Mouse (Mus musculus): Measurements from ENCODE around the gene Zswim4.

Gene Zswim4

DNA sequence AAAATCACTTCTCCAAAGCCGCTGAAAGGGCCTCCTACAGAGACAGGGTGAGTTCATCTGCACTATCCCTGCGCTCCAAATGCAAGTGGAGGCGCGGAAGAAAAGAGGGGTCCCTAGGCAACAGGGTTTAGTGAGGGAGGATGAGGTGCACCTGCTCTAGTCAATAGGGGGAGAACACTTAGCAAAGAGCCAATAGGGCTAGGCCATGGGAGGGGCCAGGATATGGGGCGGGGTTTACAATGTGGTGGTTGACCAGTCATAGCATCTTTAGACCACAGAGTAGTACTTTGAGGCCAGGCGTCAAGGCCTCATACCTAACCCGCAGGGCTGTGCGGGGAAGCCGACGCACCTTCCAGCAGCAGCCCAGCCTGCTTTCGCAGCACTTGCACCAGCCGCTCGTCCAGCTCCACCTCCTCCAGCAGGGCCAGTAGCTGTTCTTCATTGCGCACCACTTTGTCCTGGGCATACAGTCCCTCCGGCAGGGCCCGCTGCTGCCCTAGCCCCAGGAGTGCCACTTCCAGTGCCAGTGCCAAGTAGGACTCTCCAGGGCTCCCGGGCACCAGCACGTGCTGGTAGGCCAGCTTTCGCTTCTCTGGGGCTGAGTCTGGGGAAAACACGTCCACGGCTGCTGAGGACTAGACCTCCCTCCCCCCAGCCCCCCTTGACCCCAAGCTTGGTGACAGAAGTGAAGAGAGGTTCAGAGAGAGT lies 13.4 kb downstream of the Zswim4 start:
- no peak for DNase-seq (ENCODE audit: low spot score)

DNA sequence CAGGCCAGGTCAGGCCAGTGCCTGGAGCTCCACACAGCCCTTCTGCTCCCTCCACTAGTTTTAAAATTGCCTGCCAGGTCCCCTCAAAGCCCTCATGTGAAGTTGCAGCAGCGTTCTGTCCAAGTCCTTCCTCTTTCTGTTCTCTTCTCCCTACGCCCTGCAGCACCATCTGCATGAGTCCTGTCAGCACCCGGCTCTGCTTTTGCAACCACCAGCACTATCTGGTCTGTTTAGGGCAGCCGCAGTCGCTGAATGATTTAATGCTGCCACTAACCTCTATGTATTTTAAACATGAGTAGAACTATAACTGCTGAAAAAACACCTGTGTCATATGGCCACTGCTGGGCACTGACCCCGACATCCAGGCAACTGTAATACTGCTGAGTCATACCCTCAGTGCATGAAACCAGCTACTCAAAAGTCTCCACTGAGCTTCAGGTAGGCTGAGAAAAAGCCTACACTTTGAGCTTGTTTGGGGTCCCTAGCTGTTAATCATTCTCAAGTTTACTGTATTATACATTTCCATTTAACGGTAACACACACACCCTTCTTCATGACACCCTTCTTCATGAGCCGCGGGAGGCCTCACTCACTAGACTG lies 14.2 kb downstream of the Zswim4 start:
- DNase-seq (ENCODE audit: low spot score): no peak

DNA sequence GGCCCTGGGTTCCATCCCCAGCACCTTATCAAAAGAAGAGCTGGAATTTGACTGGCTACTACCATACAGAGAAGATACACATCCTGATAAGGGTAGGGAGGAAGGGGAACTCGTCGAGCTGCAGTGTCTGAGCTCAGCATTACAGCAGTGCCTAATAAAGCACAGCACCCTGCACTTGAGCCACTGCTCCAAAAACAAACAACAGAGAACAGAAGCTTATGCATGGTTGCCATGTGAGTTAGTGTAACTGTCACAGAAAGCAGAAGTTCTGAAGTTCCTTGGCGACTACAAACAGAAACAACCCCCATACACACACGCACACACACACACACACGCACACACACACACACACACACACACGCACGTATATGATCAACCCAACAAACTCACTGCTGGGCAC lies 16.8 kb downstream of the Zswim4 start:
- DNase-seq (ENCODE audit: low spot score): no peak

DNA sequence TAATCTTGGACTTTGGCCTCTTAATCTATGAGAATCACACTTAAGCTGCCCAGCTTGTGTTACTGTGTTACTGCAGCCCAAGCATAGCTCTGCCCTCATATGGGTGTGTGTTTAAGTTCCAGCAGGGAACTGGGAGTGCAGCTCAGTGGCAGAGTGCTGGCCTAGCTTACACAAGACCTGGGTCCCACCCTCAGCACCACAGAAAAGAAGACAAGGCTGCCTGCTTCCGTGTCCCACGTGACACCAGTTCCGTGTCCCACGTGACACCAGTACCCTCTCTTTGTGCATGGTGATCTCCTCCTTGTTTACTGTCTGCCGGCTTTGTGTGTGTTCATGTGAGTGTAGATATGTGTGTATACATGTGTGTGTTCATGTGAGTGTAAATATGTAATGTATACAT lies 18.7 kb downstream of the Zswim4 start:
- DNase-seq (ENCODE audit: low spot score): no peak

DNA sequence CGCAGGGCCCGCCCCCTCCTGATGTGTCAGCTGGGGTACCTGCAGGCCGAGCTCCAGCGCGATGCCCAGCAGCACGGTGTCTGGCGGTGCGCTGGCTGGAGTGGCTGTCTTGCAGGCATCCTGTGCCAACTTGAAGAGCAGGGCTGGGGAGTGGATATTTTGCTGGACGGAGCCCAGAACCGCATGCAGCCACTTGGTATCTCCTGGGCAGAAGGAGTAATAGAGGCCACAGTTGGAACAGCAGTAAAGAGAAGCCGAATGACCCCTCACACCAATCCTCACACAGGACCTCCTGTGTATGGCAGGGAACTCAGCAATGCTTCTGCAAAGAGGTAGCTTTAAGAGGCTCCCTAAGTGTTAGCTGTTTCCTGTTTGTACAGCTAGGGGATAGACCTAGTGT lies 19.6 kb downstream of the Zswim4 start:
- no peak for DNase-seq (ENCODE audit: low spot score)

DNA sequence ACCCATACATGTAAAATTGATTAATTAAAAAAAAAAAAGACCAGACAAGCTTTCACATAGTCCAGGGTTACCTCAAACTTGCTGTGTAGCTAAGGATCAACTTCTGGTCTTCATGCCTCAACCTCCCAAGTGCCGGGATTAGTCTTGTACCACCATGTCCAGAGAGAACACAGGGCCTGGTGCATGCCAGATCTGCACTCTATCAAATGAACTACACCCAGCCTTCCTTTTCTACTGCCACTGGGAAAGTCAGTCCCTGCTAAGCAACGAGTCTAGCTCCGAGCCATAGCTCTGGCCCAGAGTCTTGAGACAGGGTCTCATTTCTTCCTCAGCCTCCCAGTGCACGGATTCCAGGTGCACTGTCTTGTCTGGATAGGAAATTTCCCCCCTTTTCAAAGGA lies 23.6 kb downstream of the Zswim4 start:
- DNase-seq (ENCODE audit: low spot score): no peak

DNA sequence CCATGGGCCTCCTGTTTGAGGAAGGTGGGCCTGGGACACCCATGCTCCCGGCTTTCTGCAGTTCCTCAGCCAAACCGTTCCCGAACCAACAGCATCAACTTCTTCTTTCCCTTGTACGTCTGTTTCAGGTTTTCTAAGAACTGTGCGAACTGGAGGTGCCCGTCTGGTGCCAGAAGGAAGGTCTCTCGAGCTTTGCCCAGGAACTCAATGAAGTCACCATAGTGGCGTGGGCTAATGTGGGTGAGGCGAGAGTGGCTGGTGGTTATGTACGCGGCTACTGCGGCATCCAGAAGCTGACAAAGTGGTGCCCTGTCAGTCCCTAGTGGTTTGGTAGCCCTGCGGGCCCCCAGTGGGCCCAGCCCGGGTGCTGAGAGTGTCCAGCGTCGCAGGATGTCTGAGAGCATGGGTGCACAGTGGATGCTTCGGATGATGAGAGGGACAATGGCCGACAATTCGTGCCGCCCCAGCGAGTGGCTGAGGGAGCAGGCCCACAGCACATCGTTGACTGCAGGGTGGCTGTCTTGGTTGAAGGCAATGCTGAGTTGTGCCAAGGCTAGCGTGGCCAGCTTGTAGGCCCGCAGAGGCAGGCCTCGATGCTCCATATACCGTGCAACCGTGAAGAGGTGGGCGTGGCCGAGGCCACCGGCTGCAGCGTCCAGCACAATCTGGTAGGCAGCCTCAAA lies 24.8 kb downstream of the Zswim4 start:
- DNase-seq (ENCODE audit: low spot score): no peak

DNA sequence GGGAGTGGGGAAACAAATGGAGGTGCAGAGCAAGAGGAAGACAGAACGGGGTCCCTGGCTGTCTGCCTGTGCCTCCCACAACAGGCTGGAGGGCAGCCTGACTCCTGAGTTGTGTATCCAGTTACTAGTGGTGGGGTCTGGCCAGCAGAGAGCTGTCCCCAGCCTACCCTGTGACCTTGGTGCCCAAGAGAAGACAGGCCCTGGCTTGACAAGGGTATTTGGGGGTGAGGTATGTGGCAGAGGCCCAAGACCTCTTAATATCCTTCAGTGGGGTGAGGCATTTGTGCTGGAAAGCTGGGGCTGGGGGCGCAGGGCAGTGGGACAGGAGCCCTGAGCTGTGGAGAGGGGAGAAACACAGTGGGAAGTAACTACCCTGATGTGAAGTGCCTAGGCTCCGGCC lies 25.7 kb downstream of the Zswim4 start:
- DNase-seq (ENCODE audit: low spot score): no peak

DNA sequence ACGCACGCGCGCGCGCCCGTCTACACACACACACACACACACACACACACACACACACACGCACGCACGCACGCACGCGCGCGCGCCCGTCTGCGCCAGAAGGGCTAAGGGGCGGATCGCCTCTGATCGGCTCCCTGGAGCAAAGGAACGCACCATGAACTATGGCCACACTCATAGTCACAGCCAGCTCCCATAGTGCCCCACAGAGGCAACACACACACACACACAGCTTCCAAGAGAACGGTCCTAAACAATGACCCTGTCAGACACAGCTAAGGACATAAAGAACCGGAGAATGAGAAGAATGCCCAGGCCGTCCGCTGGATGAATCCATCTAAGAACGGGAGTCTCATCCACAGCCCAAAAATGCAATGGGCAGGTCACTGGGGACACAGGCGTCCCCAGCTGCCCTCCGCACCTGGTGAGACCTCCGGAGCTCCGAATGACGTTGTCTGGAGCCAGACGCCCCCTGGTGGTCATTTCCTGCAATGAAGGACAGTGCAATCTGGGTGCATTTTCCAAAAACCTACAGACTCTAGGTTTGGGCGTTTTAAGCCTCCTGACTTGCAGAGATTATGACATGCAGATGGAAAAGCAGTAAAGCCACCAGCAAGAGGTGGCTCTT lies 26.6 kb downstream of the Zswim4 start:
- peak; percentile 78 for DNase-seq (ENCODE audit: low spot score)

DNA sequence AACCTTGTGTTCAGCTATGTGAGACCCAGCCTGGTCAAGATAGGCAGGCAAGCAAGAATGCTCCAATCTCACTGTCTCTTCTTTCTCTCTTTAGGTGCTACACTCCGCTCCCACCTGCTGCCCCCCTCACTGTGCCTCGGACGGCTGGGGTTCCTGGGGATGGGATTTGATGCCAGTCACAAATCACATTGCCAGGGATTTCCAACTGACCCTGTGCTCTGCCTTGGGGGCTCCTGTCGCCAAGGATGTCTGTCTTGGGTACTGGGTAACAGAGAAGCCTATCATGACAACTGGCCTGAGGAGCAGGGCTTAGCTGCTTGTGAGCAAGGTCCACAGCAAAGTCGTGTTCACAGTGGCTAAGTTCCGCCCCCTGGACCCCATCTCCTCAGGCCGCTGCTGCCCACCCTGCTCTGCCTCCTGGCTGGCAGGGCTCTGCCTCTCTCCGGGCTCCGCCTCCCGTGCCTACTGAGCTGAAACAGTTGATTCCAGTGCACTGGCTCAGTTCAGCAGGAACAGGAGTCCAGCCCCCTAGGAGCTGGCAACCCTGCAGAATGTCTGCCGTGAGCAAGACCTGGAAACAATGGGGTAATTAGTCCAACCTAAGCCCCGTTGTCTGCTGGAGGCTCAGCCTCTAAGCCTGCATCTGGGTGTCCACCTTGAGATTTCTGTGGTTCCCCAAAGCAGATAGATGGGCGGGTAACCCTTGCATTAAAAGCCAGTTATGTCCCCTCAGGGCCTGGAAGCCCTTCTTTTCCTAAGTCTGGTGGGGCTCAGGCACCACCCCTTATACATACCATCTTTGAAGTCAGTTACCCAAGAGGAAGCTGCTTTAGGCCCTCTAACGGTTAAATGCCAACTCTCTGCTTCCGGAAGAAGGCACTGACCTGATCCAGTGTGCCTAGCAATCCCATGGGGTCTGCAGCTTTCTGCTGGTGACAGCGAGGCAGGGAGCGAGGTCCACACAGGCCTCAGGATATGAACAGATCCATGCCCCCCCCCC lies 28.2 kb downstream of the Zswim4 start:
- no peak for DNase-seq (ENCODE audit: low spot score)

DNA sequence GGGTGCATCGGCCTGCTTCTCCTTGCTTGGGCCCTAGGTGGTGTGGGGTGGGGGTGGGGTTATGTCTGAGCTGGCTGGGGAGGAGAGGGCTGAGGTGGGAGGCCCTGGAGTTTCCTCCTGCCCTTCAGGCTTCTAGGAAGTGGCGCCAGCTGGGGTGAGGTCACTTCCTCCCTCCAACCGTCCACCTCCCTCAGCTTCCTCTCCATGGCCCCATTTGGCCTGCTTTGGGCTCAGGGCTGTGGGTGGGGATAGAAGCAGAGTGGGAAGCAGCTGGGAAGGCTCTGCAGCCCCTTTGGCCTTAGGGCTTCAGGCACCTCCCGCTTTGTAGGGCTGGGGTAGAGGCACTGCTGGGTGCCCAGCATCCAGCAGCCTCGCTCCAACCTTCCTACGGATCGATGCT lies 29.0 kb downstream of the Zswim4 start:
- peak; percentile 34 for DNase-seq (ENCODE audit: low spot score)

DNA sequence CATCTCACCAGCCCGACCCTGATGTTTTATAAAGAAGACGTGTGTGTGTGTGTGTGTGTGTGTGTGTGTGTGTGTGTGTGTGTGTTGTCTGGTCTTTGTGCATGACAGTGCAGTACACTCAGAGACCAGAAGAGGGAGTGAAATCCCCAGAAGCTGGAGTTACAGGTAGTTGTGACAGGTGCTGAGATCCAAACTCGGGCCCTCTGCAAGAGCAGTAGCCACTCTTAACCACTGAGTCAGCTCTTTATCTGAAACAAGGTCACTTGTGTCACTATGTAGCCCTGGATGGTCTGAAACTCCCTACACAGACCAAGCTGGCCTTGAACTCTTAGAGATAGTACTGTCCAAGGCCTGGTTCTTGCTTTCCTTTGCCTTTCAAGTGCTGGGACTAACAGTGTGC lies 30.2 kb downstream of the Zswim4 start:
- DNase-seq (ENCODE audit: low spot score): no peak

DNA sequence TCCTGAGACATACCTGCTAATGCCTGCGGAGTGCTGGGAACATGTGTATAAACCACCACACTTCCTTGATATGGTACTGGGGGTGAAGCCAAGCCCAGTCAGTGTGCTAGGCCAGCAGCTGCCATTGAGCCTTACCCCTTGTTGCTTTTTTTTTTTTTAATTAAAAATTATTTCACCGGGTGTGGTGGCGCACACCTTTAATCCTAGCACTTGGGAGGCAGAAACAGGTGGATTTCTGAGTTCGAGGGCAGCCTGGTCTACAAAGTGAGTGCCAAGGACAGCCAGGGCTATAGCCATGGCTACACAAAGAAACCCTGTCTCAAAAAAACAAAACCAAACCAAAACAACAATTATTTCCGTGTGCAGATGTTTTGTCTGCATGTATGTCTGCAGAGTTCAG lies 31.8 kb downstream of the Zswim4 start:
- no peak for DNase-seq (ENCODE audit: low spot score)

DNA sequence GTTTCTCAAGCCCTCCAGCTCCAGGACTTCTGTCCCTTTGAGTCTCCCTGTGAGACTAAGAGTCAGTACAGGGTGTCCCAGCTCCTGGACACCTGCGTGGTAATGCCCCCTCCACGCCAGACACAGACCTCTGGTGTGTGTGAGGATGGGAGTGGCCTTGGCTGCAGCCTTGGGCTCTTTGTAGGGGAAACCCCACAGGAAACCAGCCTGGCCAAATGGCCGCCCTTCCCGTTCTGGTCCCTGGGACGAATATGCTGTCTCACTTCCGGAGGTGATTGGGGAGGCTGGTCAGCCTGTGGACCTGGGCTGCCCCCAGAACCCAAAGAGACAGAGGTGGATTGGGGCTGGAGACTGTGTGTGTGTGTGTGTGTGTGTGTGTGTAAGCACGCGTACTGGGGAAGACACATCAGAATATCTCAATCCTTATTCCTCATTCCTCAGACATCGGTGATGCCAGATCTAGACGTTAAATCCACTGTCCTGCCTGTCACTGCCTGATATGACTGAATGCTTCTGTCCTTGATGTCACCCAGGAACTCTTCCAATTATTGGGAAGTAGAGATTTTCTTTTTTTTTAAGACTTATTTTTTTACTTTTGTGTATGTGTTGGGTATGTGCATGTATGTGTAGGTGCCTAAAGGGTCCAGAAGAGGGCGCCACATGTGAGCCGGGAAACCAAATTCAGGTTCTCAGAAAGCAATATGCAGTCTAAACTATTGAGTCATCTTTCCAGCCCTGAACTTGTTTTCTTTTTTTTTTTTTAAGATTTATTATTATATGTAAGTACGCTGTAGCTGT lies 32.7 kb downstream of the Zswim4 start:
- peak; percentile 38 for DNase-seq (ENCODE audit: low spot score)

DNA sequence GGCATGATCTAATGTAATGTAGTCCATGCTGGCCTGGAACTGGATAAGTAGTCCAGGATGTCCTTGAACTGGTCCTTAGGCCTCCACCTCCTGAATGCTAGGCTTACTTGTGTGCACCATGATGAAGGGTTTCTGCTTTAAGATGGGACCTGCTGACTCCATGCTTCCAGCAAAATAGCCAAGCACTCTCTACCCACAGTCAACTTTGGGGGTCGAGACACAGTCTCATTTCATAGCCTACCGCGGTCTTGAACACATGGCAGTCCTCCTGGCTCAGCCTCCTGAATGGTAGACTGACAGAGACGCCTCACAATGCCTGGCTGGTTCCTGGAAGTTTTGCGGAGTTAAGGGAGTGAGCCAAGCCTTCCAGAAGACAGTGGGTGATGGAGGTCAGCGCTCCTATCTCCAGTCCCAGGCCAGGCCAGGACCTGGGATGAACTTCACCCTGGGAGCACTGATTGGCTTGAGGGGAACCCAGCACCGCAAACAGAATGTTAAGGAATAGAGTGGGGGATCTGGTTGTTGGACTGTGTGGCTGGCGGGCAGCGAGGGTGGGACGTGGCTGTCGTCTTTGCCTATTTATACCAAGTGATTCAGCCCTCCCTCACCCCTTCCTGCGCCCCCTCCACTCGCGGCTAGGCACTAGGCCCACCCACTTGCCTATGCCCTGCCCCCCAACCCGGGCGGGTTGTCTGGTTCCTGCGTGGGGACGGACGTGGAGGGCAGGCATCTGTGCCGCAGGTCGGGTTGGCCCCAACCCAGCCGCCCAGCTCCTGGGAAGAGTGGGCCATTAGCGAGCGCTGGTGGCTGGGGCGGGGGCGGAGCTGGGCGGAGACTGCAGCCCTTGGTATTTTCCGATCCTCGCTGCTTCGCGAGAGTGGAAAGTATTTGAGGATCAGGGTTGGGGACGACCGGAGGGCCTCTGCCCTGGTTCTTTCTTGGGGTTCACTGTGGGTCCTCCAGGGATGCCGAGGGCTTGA lies 33.6 kb downstream of the Zswim4 start:
- peak; percentile 66 for DNase-seq (ENCODE audit: low spot score)

DNA sequence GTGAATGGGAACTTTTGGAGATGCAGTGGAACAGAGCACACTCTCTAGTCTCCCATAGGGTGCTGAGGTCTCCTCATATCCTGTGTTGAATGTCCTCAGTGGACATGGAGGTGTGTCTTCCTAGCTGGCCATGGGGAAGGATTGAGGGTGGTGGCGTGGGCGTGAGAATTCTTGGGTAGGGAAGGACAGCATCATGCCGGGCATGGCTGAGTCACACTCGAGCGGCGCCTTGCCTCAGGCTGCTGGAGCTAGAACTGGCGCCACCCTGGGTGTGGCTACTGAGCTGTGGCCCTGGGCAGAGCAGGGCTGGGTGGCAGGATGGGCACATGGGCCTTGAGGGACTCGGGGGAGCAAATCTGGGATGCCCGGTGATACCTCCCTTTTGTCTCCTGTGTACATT lies 34.4 kb downstream of the Zswim4 start:
- DNase-seq (ENCODE audit: low spot score): peak; percentile 65

DNA sequence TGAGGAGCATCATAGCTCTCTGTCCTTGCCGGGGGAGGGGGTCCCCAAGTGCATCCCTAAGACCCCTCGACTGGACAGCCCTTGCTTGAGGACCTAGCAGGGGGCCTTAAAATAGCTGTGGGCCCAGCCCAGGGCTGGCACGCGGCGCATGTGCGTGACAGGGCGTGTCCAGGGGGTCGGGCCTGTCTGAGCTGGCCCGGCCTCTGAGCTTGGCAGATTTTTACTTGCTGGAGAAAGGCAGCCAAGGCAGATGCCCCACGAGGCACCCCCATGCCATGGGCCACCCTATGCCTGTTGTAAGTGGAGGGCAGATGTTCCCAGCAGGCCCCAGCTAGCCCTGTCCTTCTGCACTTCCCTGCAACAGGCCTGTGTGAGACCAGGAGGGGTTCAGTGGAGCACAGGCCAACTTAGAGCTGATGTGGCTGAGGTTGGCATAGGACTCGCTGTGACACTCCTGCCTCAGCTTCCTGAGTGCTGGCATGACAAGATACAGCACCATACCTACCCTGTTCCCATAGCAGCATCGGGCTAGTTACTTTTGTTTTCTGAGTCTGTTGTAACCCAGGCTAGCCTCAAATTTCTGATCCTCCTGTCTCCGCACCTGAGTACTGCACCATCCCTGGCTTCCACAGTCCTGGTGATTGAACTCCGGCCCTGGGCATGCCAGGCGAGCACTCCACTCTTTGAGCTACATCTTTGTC lies 35.2 kb downstream of the Zswim4 start:
- peak; percentile 81 for DNase-seq (ENCODE audit: low spot score)

DNA sequence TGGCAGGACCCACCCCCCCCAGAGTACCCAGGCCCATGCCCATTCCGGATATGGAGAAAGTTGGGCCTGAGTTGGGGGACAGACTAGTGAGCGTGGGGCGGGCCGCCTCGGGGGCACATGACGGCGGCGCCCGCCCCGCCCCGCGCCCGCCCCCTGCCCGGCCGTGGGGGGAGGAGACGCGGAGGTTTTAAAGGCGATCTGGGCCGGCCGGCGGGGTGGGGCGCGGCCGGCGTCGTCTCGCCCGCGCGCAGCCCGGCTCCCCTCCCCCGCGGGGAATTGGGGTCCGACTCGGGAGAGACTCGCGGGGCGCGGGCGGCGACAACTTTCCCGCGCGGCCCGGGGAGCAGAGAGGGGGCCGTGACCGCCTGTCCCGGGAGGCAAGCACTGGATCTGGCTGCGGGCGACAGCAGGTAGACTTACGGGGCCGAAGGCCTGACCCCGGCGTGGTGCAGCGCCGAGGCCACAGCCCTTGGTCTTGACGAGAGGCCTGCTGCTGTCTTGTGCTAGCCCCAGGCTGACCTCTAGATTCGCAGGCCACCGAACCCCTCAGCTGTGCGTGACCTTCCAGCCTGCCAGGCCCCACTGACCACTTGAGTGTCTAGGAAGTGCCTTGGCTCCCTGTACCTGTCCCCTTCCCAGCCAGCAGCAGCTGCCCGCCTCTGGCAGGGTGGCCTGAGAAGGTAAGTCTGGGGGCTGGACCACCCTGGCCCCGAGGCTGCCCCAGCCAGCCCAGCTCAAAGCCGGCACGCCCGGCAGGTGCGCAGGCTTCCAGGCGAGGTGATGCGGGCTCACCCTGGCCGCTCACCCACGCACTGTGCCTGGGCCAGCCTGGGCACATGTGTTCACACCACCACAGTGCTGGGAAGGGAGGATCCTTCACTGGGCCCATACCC lies 36.0 kb downstream of the Zswim4 start:
- DNase-seq (ENCODE audit: low spot score): peak; percentile 91

Data from urinary bladder, postnatal 25 days (tissue).